Mouse (Mus musculus): ENCODE data around the gene Syt1.
A peak's percentile ranks its signal among the peaks of the same experiment; 100 is the strongest.

DNA sequence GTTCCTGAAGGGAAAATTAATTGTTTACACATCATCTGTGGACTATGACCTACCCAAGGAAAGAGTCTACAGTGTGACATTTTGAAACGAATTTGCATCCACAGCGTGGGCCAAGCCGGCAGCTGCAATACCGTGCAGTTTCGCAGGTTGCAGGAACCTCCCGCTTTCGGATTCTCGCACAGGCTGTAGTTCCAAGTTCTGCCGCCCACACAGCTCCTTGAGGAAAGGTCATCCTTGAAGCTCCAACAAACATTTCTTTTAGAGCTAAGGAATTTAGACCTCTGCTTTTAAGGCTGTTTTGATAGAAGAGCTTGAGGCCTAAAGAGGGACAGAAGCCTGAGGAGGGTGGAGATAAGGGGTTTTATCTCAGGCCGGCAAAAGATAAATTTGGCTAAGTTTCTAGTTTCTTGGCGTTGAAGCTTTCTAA lies 556.1 kb downstream of the Syt1 start:
- TF ChIP-seq CTCF (IDR thresholded peaks at IDR 0.05) (peak; percentile 3; the same call in 1 of the 2 replicates), EP300 (IDR thresholded peaks at IDR 0.05) (no peak)
